Mouse (Mus musculus) G1E (cell line): Measurements from ENCODE around the gene Hoxb3.

Experiments used
- CTCF ChIP-seq: IDR thresholded peaks from 2 replicates; pipeline ENCODE4 v1.5.1; 2012; ENCODE audit warnings: low read depth, low read length, inconsistent platforms, mixed read lengths
- GATA1 ChIP-seq: IDR thresholded peaks from 2 replicates; pipeline ENCODE4 v1.6.1; 2012; ENCODE audit warnings: borderline replicate concordance, low read length, inconsistent platforms, mixed read lengths
- GATA2 ChIP-seq: IDR thresholded peaks from 2 replicates; pipeline ENCODE4 v1.6.1; 2012; ENCODE audit warnings: low read depth, low read length, inconsistent platforms, borderline replicate concordance
- POLR2AphosphoS5 ChIP-seq: IDR thresholded peaks from 2 replicates; pipeline ENCODE4 v1.6.1; 2012; ENCODE audit warnings: low read depth, low read length, inconsistent platforms; ENCODE audit not compliant: insufficient replicate concordance

DNA sequence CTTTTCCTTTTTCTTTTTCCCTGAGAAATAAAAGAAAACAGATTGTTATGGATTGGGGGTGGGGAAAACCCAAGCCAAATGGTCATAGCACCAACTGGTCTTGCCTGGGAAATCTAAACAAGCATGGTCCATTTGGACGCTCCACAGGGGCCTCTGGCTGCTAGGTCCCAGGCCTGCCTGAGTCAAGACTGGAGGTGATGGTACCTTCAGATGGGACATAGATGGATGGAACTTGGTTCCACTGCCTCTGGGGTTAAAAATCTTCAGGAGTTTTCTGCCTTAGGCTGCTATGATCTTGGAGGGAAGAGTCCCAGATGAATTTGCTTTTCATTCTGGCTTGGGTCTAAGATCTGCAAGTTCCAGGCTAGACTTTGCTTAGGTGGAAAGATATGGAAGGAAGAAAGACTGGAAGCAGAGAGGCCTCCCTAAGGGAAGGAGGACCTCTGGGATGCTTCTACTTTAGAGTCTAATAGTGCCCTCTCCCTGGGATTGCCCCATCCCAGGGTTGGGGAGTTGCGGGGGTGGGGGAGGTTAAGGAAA, 20.1 kb downstream of the Hoxb3 start:
- TF ChIP-seq CTCF (no peak), GATA2 (no peak), POLR2AphosphoS5 (no peak), GATA1 (no peak)
